Mouse (Mus musculus) liver, embryonic 16.5 days (tissue): Measurements from ENCODE around the gene Cdc123. TPM values are rescaled to one million over a fixed set of nuclear protein-coding genes. Genes with fewer than 3 reads are reported as not detected.
A peak's percentile ranks its signal among the peaks of the same experiment; 100 is the strongest.

Source experiments
- ATAC-seq: fragments of 200-750 bp; cut with Nextera tagmentation; 2 replicates; pipeline ENCODE4 v1.8.0; 2017; ENCODE audit warnings: low read depth, mild to moderate bottlenecking, moderate number of reproducible peaks, moderate library complexity
- H3K27ac ChIP-seq: fragments of 300-500 bp; sonication (generic); 2 replicates; pipeline ENCODE4 v1.5.1; 2014; ENCODE audit warnings: mild to moderate bottlenecking, low read length
- H3K27me3 ChIP-seq: fragments of 300-500 bp; sonication (generic); 2 replicates; pipeline ENCODE4 v1.6.1; 2014; ENCODE audit warnings: low read depth, low read length, mixed read lengths; ENCODE audit not compliant: control insufficient read depth, insufficient read depth
- H3K36me3 ChIP-seq: fragments of 300-500 bp; sonication (generic); 2 replicates; pipeline ENCODE4 v1.6.1; 2014; ENCODE audit warnings: mild to moderate bottlenecking; ENCODE audit not compliant: control insufficient read depth, insufficient read depth
- H3K4me1 ChIP-seq: fragments of 300-500 bp; sonication (generic); 2 replicates; pipeline ENCODE4 v1.6.1; 2014; ENCODE audit warnings: low read depth, low read length, mixed read lengths; ENCODE audit not compliant: control insufficient read depth
- H3K4me2 ChIP-seq: fragments of 300-500 bp; sonication (generic); 2 replicates; pipeline ENCODE4 v1.6.1; 2014; ENCODE audit warnings: low read depth, low read length, mixed read lengths
- H3K4me3 ChIP-seq: fragments of 300-500 bp; sonication (generic); 2 replicates; pipeline ENCODE4 v1.5.1; 2014; ENCODE audit warnings: low read depth, mild to moderate bottlenecking, low read length
- H3K9ac ChIP-seq: fragments of 300-500 bp; sonication (generic); 2 replicates; pipeline ENCODE4 v1.6.1; 2014; ENCODE audit warnings: low read depth, low read length
- H3K9me3 ChIP-seq: fragments of 300-500 bp; sonication (generic); replicated peaks from 2 replicates; pipeline ENCODE4 v1.6.1; 2016; ENCODE audit warnings: low read length; ENCODE audit not compliant: control insufficient read depth
- WGBS: fragments of 180-500 bp; shearing (Covaris S2); extraction: QIAGEN DNeasy Blood & Tissue Kit; methylation state at CpG from one replicate; pipeline ENCODE4 v1.1.7; 2014; ENCODE audit not compliant: insufficient replicate concordance; 5-methylcytosine and 5-hydroxymethylcytosine counted together
- polyA plus RNA-seq: library from polyadenylated mRNA; unstranded; fragments of >200 nt; fragmentation: Nextera tagmentation; extraction: Ambion mirVana; gene quantifications from 2 replicates; pipeline ENCODE4 v1.2.1, GENCODE M21; 2015

Gene Cdc123
- 116 and 134 TPM in 2 replicates for polyA plus RNA-seq

GRCm38 (mm10) chr2:5844873-5845631 is at the start of gene Cdc123, which contains the start of gene Nudt5:
TSS of gene Cdc123 (minus strand) at chr2:5845164.
TSS of gene Nudt5 (plus strand) at chr2:5845019.
- Histone ChIP-seq H3K9me3 (no peaks in the 10 kb centered on the region), H3K27me3 (no peaks in the 10 kb centered on the region), H3K36me3 (peaks cover 12% of the 10 kb centered on the region), H3K9ac (peak within 1 kb of the TSS; percentile 75), H3K4me1 (peaks cover 12% of the 10 kb centered on the region), H3K4me3 (peak within 1 kb of the TSS; percentile 78), H3K27ac (peak within 1 kb of the TSS; percentile 82), H3K4me2 (peak within 1 kb of the TSS; percentile 80)
- peak; percentile 95 for ATAC-seq
- under 1% methylated on average over 53 of the region's 53 CpGs for WGBS

DNA sequence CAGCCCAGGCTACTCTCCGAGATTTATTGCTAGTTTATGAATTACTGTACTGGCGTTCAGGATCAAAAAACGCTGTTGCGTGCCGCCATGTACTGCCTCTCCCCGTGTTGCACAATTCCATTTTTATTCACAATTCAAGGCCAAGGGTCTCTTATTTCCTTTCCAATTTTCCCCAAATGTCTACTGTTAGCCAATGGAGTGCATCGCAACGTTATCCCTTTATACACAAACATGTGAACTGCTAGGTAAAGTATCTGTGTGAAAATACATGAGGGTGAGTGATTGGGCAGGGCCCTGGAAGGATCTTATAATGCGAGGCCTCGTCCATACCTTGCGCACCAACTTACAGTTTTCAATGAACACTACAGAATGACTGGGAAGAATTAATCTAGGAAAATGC is 49.3 kb upstream of the Cdc123 start:
- Histone ChIP-seq H3K4me1 (peaks cover 9% of the 10 kb centered on the region), H3K27ac (no peak overlapping the region), H3K4me3 (peak overlapping the region; percentile 89), H3K4me2 (peak overlapping the region; percentile 95), H3K9me3 (no peaks in the 10 kb centered on the region), H3K27me3 (no peaks in the 10 kb centered on the region), H3K36me3 (no peaks in the 10 kb centered on the region), H3K9ac (peak overlapping the region; percentile 96)
- WGBS: 46% methylated on average over 11 of the region's 11 CpGs
- no peak for ATAC-seq

- ATAC-seq: no peak
- WGBS: 55% methylated on average over 2 of the region's 2 CpGs
- H3K27ac ChIP-seq: no peak overlapping the region
These were observed 44.4 kb upstream of the Cdc123 start for GRCm38 (mm10) chr2:5889412-5889811.

DNA sequence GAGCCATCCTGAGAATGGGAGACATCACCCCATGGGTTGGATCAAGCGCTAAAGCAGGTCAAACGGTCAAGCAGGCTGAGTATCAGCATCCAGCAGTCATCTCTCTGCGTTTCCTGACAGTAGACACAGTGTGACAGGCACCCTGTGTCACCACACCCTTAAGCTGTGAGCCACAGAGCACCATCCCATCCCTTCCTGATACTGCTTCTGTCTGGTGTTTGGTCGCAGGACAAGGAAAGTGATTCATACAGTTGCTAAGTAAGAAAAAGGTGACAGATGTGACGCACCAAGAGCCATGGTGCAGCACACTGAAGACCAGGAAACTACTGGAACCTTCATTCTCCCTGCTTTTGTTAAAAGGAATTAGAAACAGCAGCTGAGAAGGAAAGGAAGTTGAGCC is 43.9 kb upstream of the Cdc123 start:
- WGBS: 55% methylated on average over 5 of the region's 5 CpGs
- peaks cover 12% of the 10 kb centered on the region; the same call in 1 of the 2 replicates for H3K36me3 ChIP-seq
- no peak overlapping the region for H3K4me2 ChIP-seq
- no peak overlapping the region for H3K27ac ChIP-seq
- H3K4me1 ChIP-seq: no peaks in the 10 kb centered on the region; the same call in 1 of the 2 replicates
- no peak overlapping the region for H3K9ac ChIP-seq
- no peaks in the 10 kb centered on the region for H3K27me3 ChIP-seq
- no peaks in the 10 kb centered on the region for H3K9me3 ChIP-seq
- no peak overlapping the region for H3K4me3 ChIP-seq
- no peak for ATAC-seq

More at GRCm38 (mm10) chr2:5889412-5889811, 44.4 kb upstream of the Cdc123 start:
- H3K36me3 ChIP-seq: peaks cover 12% of the 10 kb centered on the region; the same call in 1 of the 2 replicates
- H3K27me3 ChIP-seq: no peaks in the 10 kb centered on the region
- no peak overlapping the region for H3K4me3 ChIP-seq
- no peak overlapping the region for H3K4me2 ChIP-seq
- H3K9ac ChIP-seq: no peak overlapping the region
- H3K9me3 ChIP-seq: no peaks in the 10 kb centered on the region
- peaks cover 3% of the 10 kb centered on the region for H3K4me1 ChIP-seq

DNA sequence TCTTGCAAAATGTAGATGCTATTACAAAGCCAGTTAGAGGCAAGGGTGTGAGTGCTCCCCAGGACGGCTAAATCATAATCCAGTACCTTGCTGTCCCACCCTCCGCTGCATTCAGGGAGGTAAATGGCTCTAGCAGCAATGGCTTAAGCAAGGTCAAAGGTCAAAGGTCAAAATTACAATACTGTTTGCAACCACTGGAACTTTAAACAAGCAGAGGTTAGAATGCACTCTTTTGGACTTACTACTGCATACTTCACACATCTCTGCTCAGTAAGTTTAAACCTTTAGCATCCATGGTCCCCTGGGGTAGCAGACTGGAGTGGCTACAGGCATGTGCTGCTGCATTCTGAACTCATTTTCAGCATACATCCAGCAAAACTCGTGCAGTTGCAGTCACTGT is 32.5 kb upstream of the Cdc123 start:
- Histone ChIP-seq H3K36me3 (peaks cover 27% of the 10 kb centered on the region), H3K27me3 (no peaks in the 10 kb centered on the region), H3K9ac (no peak overlapping the region), H3K9me3 (no peaks in the 10 kb centered on the region), H3K4me3 (no peak overlapping the region), H3K4me2 (no peak overlapping the region), H3K27ac (no peak overlapping the region), H3K4me1 (peaks cover 2% of the 10 kb centered on the region; the same call in 1 of the 2 replicates)
- ATAC-seq: peak; percentile 64
- 65% methylated on average over 3 of the region's 3 CpGs for WGBS

DNA sequence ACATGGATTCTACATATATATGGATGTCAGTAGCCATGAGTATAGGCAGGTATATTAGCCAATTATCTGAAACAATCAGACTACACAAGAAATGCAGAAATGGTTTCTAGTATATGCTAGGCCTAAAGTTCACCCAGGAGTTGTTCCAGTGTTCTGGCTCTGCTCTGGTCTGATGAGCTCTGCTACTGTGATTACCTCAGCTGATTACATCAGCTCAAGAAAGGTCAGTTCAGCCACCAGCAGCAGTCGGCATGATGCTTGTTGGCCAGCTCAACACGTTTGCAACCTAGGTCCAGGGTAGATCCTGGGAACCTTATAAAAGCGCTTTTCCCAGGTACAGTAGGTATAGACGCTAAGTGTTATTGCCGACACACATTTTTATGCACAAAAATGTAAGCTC is 24.8 kb upstream of the Cdc123 start:
- Histone ChIP-seq H3K4me3 (no peak overlapping the region), H3K4me1 (no peaks in the 10 kb centered on the region), H3K27me3 (no peaks in the 10 kb centered on the region), H3K4me2 (no peak overlapping the region), H3K9ac (no peak overlapping the region), H3K9me3 (no peaks in the 10 kb centered on the region), H3K27ac (no peak overlapping the region), H3K36me3 (peaks cover 28% of the 10 kb centered on the region)
- 79% methylated on average over 5 of the region's 5 CpGs for WGBS
- no peak for ATAC-seq

- 65% methylated on average over 2 of the region's 2 CpGs for WGBS
- H3K36me3 ChIP-seq: peaks cover 21% of the 10 kb centered on the region
- ATAC-seq: no peak
- H3K27me3 ChIP-seq: no peaks in the 10 kb centered on the region
- no peaks in the 10 kb centered on the region for H3K4me1 ChIP-seq
- H3K9me3 ChIP-seq: no peaks in the 10 kb centered on the region
- no peak overlapping the region for H3K9ac ChIP-seq
- H3K27ac ChIP-seq: no peak overlapping the region
- H3K4me2 ChIP-seq: no peak overlapping the region
- H3K4me3 ChIP-seq: no peak overlapping the region
These were observed 22.7 kb upstream of the Cdc123 start for GRCm38 (mm10) chr2:5867681-5868080.

- H3K9me3 ChIP-seq: no peaks in the 10 kb centered on the region
- no peaks in the 10 kb centered on the region for H3K4me1 ChIP-seq
- H3K27me3 ChIP-seq: no peaks in the 10 kb centered on the region
- peaks cover 20% of the 10 kb centered on the region for H3K36me3 ChIP-seq
- no peak for ATAC-seq
- WGBS: 84% methylated on average over 3 of the region's 3 CpGs
- H3K4me3 ChIP-seq: no peak within 1 kb of the TSS
- no peak within 1 kb of the TSS for H3K4me2 ChIP-seq
- H3K27ac ChIP-seq: no peak within 1 kb of the TSS
- no peak within 1 kb of the TSS for H3K9ac ChIP-seq
These were observed 17.9 kb upstream of the Cdc123 start, which contains the start of gene Gm13199 for GRCm38 (mm10) chr2:5862834-5863233. TSS of gene Gm13199 (minus strand) at chr2:5862934.

DNA sequence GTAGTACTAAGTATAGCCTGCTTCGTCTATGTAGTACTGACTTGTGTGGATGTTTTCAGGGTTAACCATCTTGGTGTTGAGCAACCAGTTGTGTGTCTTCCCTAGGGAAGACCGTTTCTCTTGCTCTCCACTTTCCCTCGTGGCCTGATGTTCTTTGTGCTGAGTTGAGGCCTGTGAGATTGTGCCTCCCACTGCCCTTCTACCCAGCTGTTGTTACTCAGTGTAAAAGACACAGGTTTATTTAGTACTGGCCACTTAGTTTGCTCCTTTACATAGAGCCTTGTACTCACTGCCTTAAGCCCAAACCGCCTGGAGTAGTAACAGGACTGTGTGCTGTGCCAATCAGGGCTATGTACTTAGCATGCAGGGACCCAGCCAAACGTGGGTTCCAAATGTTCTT is 6.9 kb upstream of the Cdc123 start:
- no peak overlapping the region for H3K27ac ChIP-seq
- peaks cover 4% of the 10 kb centered on the region for H3K36me3 ChIP-seq
- H3K4me1 ChIP-seq: peaks cover 2% of the 10 kb centered on the region
- no peak overlapping the region for H3K4me2 ChIP-seq
- no peaks in the 10 kb centered on the region for H3K27me3 ChIP-seq
- no peak overlapping the region for H3K4me3 ChIP-seq
- no peak overlapping the region for H3K9ac ChIP-seq
- WGBS: 62% methylated on average over 5 of the region's 5 CpGs
- no peaks in the 10 kb centered on the region for H3K9me3 ChIP-seq
- no peak for ATAC-seq
